ENCODE assay signal across 25 mouse cellular contexts in genomic region chr8:108183948-108184347, GRCm38 (mm10).
"Had no signal": no experiment of that assay in that cellular context is flagged by ENCODE, and none has a peak within 500 bp of the region (broad histone marks: within the 10 kb centered on the region; RNA-seq: fewer than 3 reads in every experiment).

No protein-coding gene starts in this region.

- H3K9me3 ChIP-seq: heart, embryonic 10.5 days; heart, embryonic 12.5 days; hindbrain, embryonic 10.5 days; hindbrain, embryonic 12.5 days; limb, embryonic 10.5 days; limb, embryonic 12.5 days had no signal

- DNase-seq: gastrocnemius, adult 2 months; gastrocnemius, postnatal 10 days; gastrocnemius, postnatal 25 days; heart, adult 18-20 months; heart, postnatal 10 days; heart, postnatal 4 days; kidney, adult 18-20 months; kidney, adult 8-10 months; kidney, postnatal 10 days; kidney, postnatal 25 days; kidney, postnatal 4 days; liver had no signal

- H3K36me3 ChIP-seq: heart, embryonic 10.5 days; heart, embryonic 12.5 days; hindbrain, embryonic 10.5 days; hindbrain, embryonic 12.5 days; limb, embryonic 10.5 days; limb, embryonic 12.5 days had no signal

- H3K4me1 ChIP-seq: heart, embryonic 10.5 days; heart, embryonic 12.5 days had no signal

- H3K4me3 ChIP-seq: gastrocnemius, adult 2 months; heart, embryonic 10.5 days; heart, embryonic 12.5 days; hindbrain, embryonic 10.5 days; hindbrain, embryonic 12.5 days; layer of hippocampus, adult 2 months; left cerebral cortex, adult 2 months; limb, embryonic 10.5 days; limb, embryonic 12.5 days had no signal

- H3K9ac ChIP-seq: heart, embryonic 12.5 days; hindbrain, embryonic 12.5 days; hindbrain, embryonic 14.5 days; limb, embryonic 12.5 days had no signal

- ATAC-seq: hindbrain, embryonic 16.5 days; inflammation-experienced regulatory T-cells, adult 6 months; intestine, postnatal 0 days had no signal

- H3K4me2 ChIP-seq: heart, embryonic 12.5 days; hindbrain, embryonic 12.5 days; hindbrain, embryonic 14.5 days; limb, embryonic 12.5 days; liver, embryonic 11.5 days had no signal

- H3K27me3 ChIP-seq: heart, embryonic 12.5 days; hindbrain, embryonic 12.5 days; limb, embryonic 12.5 days had no signal

- H3K27ac ChIP-seq: gastrocnemius, adult 2 months; heart, embryonic 10.5 days; hindbrain, embryonic 10.5 days; hindbrain, embryonic 12.5 days; layer of hippocampus, adult 2 months; left cerebral cortex, adult 2 months; limb, embryonic 10.5 days; limb, embryonic 12.5 days had no signal
